Mouse (Mus musculus) frontal cortex, adult (tissue): ENCODE results near the gene Plekhg5.
A peak's percentile ranks its signal among the peaks of the same experiment; 100 is the strongest.

Experiments used
- ATAC-seq: cut with Nextera tagmentation; 2 replicates; pipeline ENCODE4 v1.9.2; 2017; ENCODE audit warnings: mild to moderate bottlenecking, moderate library complexity, mixed read lengths; ENCODE audit not compliant: low TSS enrichment

Gene Plekhg5

DNA sequence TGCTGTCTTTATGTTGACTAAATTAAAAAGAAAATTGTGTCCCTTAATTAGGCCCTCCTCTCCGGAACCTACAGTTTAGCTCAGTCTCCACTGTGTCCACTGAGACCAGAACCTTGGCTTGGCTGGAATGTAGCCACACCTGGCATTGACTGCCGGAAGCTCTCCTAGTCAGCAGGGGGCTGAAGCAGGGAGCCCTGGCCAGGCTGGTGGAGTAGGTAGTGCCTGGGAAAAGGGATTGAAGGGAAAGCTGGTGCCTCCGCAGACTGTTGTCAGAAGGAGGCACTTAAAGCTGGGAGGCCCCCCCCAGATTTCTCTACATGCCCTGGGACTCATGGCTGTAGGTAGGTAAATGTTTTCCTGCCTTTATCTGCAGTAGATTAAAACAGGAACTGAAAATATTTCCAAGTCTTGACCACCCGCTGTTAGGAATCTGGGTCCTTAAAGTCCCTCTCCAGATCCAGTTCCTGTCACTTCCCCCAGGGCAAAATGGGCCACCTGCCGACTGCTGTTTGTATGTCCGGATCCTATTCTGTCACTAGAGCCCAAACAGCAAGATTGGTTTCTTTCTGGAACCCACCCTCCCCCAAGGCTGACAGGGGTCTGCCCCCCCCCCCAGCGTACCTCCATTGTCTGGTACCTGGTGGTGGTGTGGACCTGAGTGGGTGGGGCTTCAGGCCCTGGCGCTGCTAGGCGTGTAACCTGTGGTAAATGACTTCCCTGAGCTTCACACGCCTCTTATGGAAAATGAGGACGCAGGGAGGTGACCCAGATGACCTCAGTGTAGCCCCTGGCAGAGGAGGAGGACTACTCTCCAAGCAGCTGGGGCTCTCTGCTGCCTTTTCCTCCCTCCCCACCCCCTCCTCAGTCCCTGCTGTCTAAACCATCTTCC is 25.9 kb downstream of the Plekhg5 start:
- ATAC-seq: no peak

DNA sequence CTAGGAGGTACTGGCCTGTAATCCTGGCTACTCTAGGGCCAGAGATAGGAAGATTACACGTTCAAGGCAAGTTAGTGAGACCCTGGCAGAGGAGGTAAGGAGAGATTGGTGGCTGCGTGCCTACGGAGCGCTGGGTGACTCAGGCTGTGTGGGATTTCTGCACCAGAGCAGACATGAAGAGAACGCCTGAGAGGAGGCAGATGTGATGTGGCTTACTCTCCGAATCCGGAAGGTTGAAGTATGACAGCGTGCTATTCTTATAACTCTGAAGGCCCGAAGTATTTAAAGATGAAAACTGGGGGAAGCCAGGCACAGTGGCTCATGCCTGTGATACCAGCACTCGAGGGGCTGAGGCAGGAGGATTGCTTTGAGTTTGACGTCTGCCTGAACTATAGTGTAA is 28.2 kb downstream of the Plekhg5 start:
- peak; percentile 80 for ATAC-seq

DNA sequence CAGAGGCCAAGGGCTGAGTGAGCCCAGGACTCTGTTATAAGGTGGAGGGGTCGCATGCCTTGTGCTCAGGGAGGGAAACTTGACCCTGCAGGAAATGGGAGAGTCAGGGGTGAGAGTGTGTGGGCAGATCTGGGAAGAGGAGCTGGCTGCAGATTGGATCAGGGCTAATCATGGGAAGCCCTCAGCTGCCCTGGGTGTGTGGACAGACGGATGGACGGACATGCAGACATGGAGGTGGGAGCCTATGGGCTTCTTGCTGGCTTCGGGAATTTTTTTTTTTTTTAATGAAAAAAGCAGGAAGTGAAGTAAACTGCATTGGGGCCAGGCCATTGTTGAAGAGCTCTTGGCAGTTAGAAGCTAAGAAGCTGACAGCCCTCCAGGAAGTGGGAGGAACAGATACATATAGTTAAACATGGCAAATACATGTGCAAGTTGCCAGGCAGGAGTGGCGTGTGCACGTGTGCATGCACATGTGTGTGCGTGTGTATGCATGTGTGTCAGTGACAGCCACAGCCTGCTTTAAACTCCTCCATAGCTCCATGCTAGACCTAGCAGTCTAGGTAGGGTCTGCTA is 28.9 kb downstream of the Plekhg5 start:
- no peak for ATAC-seq

DNA sequence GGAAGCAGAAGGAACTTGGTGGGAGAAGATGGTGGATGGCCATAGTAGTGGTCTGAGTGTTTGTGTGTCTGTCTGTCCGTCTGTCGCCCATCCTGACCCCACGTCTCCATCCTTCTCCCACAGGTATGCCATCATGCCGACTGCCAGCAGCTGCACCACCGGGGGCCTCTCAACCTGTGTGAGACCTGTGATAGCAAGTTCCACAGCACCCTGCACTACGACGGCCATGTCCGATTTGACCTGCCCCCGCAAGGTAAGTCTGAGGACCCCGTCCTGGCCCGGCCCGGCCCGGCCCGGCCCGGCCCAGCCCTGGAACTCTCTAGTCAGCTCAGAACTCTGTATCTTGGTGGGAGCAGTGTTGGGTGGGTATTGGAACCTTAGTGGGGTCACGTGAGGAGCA is 29.6 kb downstream of the Plekhg5 start:
- no peak for ATAC-seq

DNA sequence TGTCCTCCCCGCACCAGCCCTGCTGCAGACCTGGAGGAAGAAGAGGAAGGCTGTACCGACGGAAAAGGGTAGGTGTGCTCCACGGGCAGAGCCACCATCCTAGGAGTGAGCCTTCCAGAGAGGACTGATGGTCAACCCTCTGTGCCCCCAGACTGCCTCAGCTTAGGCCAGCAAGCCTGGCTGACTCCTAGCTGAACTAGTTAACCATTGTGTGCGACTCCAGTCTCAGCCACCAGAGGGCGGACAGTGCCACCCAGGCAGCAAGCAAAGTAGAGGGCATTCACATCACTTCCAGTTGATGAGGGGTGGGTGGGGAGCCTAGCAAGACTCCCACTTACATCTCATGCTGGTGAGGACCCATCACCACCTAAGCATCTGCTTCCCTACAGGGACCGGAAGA is 30.7 kb downstream of the Plekhg5 start:
- 0 out of 2 replicates have a peak, but pooled peaks have one; percentile 14 for ATAC-seq

DNA sequence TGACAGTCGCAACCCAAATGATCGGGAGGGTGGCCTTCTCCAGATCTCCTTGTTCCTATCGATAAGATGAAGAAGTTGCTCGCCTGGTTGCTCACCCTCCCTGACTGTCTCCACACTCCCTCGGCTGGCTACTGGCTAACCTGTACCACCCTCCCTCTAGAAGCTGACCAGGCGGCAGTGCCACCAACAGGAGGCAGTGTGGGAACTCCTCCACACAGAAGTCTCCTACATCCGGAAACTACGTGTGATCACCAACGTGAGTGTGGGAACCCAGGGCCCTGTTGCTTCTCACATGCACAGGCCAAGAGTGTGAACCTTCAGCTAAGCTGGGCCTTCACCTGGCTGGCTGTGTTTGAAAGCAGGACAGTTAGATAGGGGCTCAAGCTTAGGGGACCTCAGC is 34.4 kb downstream of the Plekhg5 start:
- no peak for ATAC-seq

DNA sequence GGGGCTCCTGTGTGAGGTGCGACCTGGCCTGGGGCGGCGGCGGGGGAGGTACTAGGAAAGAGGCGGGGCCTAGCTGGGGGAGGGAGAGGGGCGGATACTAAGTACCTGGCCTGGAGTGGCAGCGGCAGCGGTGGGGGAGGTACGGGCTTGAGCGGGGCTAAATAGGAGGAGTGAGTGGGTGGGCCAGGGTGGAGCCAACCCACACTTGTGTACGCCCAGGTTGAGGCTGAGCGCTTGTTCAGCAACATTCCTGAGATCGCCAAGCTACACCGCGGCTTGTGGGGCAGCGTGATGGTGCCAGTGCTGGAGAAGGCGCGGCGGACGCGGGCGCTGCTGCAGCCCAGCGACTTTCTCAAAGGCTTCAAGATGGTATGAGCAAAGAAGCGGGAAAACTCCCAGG is 35.2 kb downstream of the Plekhg5 start:
- no peak for ATAC-seq

DNA sequence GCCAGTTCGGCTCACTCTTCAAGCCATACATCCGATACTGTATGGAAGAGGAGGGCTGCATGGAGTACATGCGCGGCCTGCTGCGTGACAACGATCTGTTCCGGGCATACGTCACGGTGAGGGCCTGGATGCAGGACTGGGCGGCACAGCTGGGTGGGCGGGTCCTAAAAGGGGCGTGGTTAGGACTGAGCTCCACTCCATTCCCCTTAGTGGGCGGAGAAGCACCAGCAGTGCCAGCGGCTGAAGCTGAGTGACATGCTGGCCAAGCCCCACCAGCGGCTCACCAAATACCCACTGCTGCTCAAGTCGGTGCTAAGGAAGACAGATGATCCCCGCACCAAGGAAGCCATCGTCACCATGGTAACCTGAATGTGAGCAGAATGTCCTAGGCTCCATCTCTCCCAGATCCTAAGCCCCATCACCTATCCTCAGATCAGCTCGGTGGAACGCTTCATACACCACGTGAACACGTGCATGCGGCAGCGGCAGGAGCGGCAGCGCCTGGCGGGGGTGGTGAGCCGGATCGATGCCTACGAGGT is 35.7 kb downstream of the Plekhg5 start:
- peak; percentile 68 for ATAC-seq

DNA sequence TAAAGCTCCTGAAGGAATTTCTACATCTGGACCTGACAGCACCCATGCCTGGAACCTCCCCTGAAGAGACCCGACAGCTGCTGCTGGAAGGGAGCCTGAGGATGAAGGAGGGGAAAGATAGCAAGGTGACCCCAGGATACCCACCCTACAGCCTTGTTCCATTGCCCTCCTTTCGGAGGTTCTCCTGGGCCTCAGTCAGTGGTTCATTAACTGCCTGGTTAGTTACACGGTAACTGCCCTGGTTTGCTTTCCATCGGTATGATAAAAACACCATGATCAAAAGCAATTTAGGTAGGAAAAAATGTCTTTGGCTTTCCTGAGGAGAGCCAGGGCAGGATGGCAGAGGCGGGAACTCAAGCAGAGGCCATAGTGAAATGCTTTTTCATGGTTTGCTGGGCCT is 36.4 kb downstream of the Plekhg5 start:
- no peak for ATAC-seq

DNA sequence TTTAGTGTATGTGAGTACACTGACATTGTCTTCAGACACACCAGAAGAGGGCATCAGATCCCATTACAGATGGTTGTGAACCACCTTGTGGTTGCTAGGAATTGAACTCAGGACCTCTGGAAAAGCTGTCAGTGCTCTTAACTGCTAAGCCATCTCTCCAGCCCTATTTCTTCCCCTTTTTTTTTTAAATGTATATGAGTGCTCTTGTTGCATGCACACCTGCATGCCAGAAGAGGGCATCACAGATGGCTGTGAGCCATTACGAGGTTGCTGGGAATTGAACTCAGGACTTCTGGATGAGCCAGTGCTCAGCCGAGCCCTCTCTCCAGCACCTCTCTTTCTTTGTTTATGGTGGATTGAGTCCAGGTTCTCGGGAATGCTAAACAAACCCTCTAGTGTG is 37.2 kb downstream of the Plekhg5 start:
- no peak for ATAC-seq

DNA sequence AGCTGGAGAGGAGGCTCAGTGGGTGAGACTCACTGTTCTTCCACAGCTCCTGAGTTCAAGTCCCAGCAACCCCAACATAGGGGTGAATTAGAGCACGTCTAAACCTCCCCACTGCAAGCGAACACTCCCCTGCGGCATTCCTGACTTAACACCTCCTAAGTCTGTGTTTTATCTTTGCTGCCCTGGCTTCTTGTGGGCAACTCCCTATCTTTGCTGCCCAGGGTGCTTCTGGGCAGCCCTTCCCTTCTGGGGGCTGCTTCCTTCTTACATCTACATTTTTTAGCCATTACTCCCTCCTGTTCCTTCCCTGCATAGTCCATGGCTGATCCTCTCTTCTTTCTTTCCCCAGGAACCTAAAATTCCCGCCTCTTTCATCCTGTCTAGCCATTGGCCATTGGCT is 38.4 kb downstream of the Plekhg5 start:
- no peak for ATAC-seq

DNA sequence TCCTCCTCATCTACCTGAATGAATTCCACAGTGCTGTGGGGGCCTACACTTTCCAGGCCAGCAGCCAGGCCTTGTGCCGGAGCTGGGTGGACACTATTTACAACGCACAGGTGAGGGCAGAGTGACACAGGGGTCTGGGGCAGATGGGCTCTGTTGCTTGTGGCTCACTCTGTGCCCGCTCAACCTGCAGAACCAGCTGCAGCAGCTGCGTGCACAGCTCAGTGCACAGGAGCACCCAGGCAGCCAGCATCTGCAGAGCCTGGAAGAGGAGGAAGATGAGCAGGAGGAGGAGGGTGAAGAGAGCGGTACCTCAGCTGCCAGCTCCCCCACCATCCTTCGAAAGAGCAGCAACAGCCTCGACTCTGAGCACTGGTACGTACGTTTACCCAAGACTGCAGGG is 40.0 kb downstream of the Plekhg5 start:
- ATAC-seq: no peak

DNA sequence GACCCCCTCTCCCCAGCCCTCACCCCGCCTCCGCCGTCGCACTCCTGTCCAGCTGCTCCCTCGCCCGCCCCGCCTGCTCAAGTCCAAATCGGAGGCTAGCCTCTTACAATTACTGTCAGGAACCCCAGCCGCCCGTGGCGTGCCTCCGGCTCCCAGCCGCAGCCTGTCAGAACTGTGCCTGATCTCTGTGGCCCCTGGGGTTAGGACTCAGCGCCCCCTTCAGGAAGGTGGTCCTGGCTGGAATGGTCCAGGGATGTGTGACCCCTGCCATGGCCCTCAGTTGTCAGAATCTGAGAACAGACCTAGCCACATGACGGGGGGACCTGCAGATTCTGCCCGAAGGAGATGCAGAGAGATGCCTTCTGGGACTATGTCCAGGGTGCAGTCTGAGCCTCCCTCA is 41.8 kb downstream of the Plekhg5 start:
- no peak for ATAC-seq

DNA sequence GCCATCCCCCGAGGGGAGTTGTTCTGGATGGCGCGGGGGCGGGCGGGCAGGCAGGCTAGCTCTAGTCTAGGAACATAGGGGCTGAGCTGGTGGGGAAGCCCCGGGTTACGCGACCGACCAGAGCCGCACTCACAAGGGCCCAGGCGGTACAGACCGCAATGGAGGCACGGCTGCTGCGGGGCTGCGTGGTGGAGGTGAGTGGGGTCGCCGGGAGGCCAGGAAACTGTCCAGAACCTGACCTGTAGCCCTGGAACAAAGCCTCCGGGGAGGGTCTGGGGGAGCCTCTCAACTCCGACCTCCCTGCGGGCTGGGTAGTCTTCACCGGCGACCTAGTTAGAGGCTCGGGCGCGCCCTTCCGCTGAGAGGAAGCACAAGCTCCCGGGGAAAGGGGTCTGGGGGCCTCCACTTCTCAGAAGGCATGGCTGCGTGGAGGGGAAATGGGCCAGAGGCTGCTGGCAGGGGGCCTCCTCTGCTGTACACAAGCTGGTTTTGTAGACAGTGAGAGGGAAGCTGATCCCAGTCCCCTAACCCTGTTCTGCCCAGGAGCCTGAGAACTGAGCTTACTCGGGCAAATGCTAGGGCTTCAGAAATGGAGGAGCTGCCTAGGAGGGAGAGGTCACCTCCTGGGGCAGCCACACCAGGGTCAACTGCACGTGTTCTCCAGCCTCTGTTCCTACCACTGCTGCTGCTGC is 43.8 kb downstream of the Plekhg5 start, which contains the start of gene Tnfrsf25:
TSS of gene Tnfrsf25 (plus strand) at position 14 of the 692 bp plus-strand sequence.
- ATAC-seq: no peak

DNA sequence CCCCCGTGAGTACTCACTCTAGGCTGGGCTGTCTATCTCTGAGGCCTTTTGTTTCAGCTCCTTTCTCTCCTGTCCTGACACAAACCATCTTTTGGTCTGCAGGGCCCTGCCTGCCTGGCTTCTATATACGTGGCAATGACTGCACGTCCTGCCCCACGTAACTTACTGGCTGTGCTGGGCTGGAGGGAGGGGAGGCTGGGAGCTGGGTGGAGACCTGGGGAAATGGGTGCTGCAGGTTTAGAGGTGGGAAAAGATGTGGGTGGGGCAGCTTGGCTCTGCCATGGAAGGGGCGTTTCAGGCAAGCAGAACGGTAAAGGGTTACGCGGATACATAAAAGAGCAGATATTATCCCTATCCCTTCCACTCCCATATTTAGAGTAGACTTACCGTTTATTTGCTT is 45.2 kb downstream of the Plekhg5 start:
- ATAC-seq: no peak

DNA sequence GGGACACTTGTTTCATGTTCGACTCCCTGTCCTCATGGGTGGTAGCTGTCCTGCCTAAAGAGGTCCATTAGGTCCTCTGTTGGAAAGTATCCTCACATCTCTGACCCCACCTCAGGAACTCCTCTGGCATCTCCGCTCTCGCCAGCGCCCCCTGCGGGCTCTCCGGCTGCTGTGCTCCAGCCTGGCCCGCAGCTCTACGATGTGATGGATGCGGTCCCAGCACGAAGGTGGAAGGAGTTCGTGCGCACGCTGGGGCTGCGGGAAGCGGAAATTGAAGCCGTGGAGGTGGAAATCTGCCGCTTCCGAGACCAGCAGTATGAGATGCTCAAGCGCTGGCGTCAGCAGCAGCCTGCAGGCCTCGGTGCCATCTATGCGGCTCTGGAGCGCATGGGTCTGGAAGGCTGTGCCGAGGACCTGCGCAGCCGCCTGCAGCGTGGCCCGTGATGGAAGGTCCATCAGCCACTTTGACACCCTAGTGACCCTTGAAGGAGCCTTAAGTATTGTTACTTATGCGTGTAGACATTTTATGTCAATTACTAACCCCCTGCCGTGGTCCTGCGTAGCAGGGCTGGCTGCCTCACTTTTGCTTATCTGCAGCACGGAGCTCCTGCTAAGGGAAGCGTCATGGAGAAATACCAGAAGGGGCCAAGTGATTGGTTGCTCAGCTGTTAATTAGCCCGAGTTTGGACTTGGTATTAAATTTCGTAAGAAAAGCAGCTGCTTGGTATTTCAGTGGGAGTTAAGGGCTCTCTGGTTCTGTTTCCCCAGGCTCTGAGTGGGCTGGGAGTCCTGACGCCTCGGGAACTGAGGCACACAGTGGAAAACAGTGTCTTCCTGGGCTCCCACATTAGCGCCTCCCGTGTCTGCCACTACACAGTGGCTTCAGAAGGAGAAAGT is 47.3 kb downstream of the Plekhg5 start:
- peak; percentile 42 for ATAC-seq

DNA sequence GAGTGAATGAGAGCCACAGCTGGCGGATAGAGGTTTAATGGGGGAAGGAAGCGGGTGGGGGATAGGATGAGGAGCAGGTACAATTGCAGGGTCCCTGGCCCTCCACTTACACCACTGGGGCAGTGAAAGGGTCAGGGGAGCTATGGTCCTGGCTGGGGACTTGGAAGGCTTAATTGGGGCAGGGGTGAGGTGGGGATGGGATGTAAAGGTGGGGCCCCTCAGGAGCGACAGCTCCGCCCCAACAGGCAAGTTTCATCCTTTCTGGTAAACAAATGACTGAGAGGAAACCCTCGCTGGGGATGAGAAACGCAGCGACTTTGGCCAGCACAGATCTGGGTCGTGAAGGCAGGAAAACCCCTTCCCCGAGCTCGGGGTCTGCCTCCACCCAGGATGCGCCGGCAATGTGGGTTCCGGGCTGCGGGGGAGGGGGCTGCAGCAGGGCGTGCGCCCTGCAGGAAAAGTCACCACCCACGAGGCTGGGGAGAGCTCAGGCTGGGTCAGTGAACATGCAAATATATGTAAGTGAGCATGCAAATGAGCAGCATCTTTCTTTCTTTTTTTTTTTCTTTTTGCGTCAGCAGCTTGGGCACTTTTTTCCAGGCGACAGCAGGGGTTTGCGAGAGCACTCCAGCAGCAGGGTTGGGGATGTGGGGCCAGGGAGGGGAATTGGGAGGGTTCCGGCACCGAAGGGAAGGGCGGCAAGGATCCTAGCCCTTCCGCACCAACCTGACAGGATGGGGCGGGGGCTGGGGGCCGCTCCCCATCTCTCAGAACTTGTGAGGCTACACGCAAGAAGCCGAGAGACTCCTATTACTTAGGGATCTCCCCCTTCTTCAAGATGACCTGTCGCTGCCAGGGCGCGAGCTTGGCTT is 48.2 kb downstream of the Plekhg5 start:
- ATAC-seq: peak; percentile 17; the same call in 1 of the 2 replicates

DNA sequence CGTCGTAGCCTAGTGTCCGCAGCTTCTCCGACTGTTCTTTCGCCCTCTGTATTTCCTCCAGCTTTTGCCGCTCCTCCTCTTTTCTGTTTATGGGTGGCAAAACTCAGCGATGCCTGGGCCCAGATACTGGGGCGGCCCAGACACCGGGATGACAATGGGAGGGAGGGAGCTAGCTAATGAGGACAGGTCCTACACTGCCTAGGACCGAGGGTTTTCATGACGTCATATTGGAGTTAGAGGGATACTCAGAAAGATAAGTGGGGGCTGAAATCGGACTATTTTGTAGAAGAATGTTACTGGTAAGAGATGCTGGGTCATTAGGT is 48.8 kb downstream of the Plekhg5 start:
- ATAC-seq: no peak

DNA sequence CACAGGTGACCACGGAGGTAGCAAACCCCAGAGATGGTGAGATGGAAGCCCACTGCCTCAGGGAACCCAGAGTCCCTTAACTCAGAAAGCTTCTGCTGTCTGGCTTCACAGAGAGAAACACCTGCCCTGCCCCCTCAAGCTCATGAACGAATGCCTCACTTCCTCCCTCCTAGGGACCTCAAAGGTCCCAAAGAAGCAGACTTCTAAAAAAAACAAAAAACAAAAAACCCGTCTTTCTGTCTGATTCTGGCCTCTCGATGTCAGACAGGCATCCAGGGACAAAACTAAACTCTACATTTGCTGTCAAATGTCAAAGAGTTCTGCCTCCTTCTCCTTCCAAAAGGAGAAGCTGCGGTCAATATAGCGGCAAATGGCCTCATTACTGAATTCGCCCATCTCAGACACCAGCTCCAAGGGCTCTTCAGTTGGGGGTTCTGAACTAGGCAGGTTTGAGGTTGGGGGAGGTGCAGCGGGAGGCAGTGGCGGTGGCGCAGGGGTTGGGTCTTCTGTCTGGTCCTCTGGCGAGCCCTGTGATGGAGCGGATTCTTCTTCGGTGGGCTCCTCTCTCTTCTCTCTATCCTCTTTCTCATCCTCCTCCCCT is 52.2 kb downstream of the Plekhg5 start:
- ATAC-seq: no peak
